Mouse (Mus musculus) cerebellum, adult 9-10 months (tissue): ENCODE results near the gene Paqr6.
A peak's percentile ranks its signal among the peaks of the same experiment; 100 is the strongest.

Experiments
- DNase-seq: peaks from one replicate; pipeline ENCODE4 v3.0.0; 2022

Gene Paqr6

GRCm38 (mm10) chr3:88364337-88364736 lies at the start of gene Paqr6:
Paqr6 (plus strand) TSS chr3:88364584.
- no peak for DNase-seq

GRCm38 (mm10) chr3:88324951-88325405 lies 39.4 kb upstream of the Paqr6 start, which contains the start of gene Glmp:
Glmp (plus strand) TSS chr3:88325023.
- peak; percentile 72 for DNase-seq

- DNase-seq = no peak
Observed at GRCm38 (mm10) chr3:88328956-88329355, 35.4 kb upstream of the Paqr6 start.

- DNase-seq = peak; percentile 61
Observed at GRCm38 (mm10) chr3:88331282-88331681, 33.1 kb upstream of the Paqr6 start.

- no peak for DNase-seq
Observed at GRCm38 (mm10) chr3:88334029-88334658, 30.2 kb upstream of the Paqr6 start.

GRCm38 (mm10) chr3:88334902-88335435 lies 29.4 kb upstream of the Paqr6 start:
- no peak for DNase-seq

- peak; percentile 65 for DNase-seq
Observed at GRCm38 (mm10) chr3:88335436-88336053, 28.8 kb upstream of the Paqr6 start.

- peak; percentile 95 for DNase-seq
Observed at GRCm38 (mm10) chr3:88336058-88337013, 28.0 kb upstream of the Paqr6 start, which contains the start of the genes Tmem79 and Smg5. Tmem79 (minus strand) TSS chr3:88336148. Smg5 (plus strand) TSS chr3:88336260.

- DNase-seq = no peak
Observed at GRCm38 (mm10) chr3:88337367-88338020, 26.9 kb upstream of the Paqr6 start.

- DNase-seq = no peak
Observed at GRCm38 (mm10) chr3:88338316-88338715, 26.1 kb upstream of the Paqr6 start.

GRCm38 (mm10) chr3:88339006-88339405 lies 25.4 kb upstream of the Paqr6 start:
- no peak for DNase-seq

GRCm38 (mm10) chr3:88350732-88351131 lies 13.7 kb upstream of the Paqr6 start:
- no peak for DNase-seq

GRCm38 (mm10) chr3:88352907-88353306 lies 11.5 kb upstream of the Paqr6 start:
- DNase-seq = peak; percentile 76

- DNase-seq = peak; percentile 56
Observed at GRCm38 (mm10) chr3:88354396-88355165, 9.8 kb upstream of the Paqr6 start.

- DNase-seq = no peak
Observed at GRCm38 (mm10) chr3:88359584-88359983, 4.8 kb upstream of the Paqr6 start.

GRCm38 (mm10) chr3:88359989-88360388 lies 4.4 kb upstream of the Paqr6 start:
- no peak for DNase-seq

- DNase-seq = no peak
Observed at GRCm38 (mm10) chr3:88361096-88361495, 3.3 kb upstream of the Paqr6 start.

GRCm38 (mm10) chr3:88361612-88362313 lies 2.6 kb upstream of the Paqr6 start:
- DNase-seq = no peak

- no peak for DNase-seq
Observed at GRCm38 (mm10) chr3:88363700-88364099, 684 bp upstream of the Paqr6 start.

GRCm38 (mm10) chr3:88365705-88366361 lies 1.4 kb downstream of the Paqr6 start:
- no peak for DNase-seq
